Mouse (Mus musculus) liver, adult 2 months (tissue): ENCODE measurements around the gene Cebpb. TPM values are rescaled to one million over a fixed set of nuclear protein-coding genes. Genes with fewer than 3 reads are reported as not detected.

ENCODE experiments used
- DNase-seq: peaks from one replicate; pipeline ENCODE4 v3.0.0-alpha.2; 2011; ENCODE audit warnings: low read depth, low spot score; ENCODE audit errors: extremely low read depth
- H3K27ac ChIP-seq: fragments of 200-500 bp; replicated peaks from 2 replicates; pipeline ENCODE4 v1.5.1; 2012; ENCODE audit warnings: low read depth, mild to moderate bottlenecking, control low read depth, inconsistent platforms, low read length; ENCODE audit not compliant: insufficient read depth
- H3K27me3 ChIP-seq: fragments of 200-500 bp; 2 replicates; pipeline ENCODE4 v1.6.1; 2012; ENCODE audit warnings: mild to moderate bottlenecking, moderate library complexity, low read length, inconsistent platforms; ENCODE audit not compliant: control insufficient read depth, insufficient read depth
- H3K36me3 ChIP-seq: fragments of 200-500 bp; 2 replicates; pipeline ENCODE4 v1.6.1; 2012; ENCODE audit warnings: low read length, inconsistent platforms; ENCODE audit not compliant: control insufficient read depth, insufficient read depth
- H3K4me1 ChIP-seq: fragments of 200-500 bp; 2 replicates; pipeline ENCODE4 v1.6.1; 2011; ENCODE audit warnings: low read length; ENCODE audit not compliant: control insufficient read depth, insufficient read depth
- H3K4me3 ChIP-seq: fragments of 200-500 bp; 2 replicates; pipeline ENCODE4 v1.5.1; 2011; ENCODE audit warnings: low read depth, mild to moderate bottlenecking, control low read depth, low read length, moderate library complexity; ENCODE audit not compliant: insufficient read depth
- H3K79me2 ChIP-seq: fragments of 200-500 bp; 2 replicates; pipeline ENCODE4 v1.6.1; 2012; ENCODE audit warnings: inconsistent platforms, mild to moderate bottlenecking, low read length, moderate library complexity; ENCODE audit not compliant: control insufficient read depth, insufficient read depth
- H3K9ac ChIP-seq: fragments of 200-500 bp; 2 replicates; pipeline ENCODE4 v1.6.1; 2012; ENCODE audit warnings: low read depth, mild to moderate bottlenecking, control low read depth, inconsistent platforms, low read length
- CTCF ChIP-seq: fragments of 200-500 bp; IDR thresholded peaks from 2 replicates; pipeline ENCODE4 v1.5.1; 2011; ENCODE audit warnings: low read depth, low read length, control low read depth
- POLR2A ChIP-seq: fragments of 200-500 bp; IDR thresholded peaks from 2 replicates; pipeline ENCODE4 v1.6.1; 2011; ENCODE audit warnings: low read length, control low read depth; ENCODE audit not compliant: insufficient read depth; ENCODE audit errors: extremely low read depth
- WGBS: fragments of 180-500 bp; shearing (Covaris S2); methylation state at CpG from one replicate; pipeline ENCODE4 v1.1.7; 2018; 5-methylcytosine and 5-hydroxymethylcytosine counted together
- polyA plus RNA-seq: library from polyadenylated mRNA; depleted of rRNA; stranded (reverse); fragments of >200 nt; gene quantifications from 2 replicates; pipeline ENCODE4 v1.2.3, GENCODE M21; 2012
- total RNA-seq: library from RNA; depleted of rRNA; stranded (reverse); fragments of >200 nt; gene quantifications from 2 replicates; pipeline ENCODE4 v1.2.3, GENCODE M21; 2014

The Cebpb gene
- total and polyA plus RNA-seq, 2 experiments, result 147 to 210 TPM

- Histone ChIP-seq H3K79me2 (no peaks in the 10 kb centered on the region), H3K27me3 (no peaks in the 10 kb centered on the region), H3K4me3 (no peak overlapping the region), H3K27ac (peak overlapping the region; percentile 84), H3K36me3 (no peaks in the 10 kb centered on the region), H3K9ac (peak overlapping the region; percentile 28; the same call in 1 of the 2 replicates), H3K4me1 (peaks cover 22% of the 10 kb centered on the region)
- peak; percentile 81 for DNase-seq
- 24% methylated on average over 6 of the region's 6 CpGs for WGBS
- TF ChIP-seq CTCF, result no peak
- TF ChIP-seq POLR2A, result no peak
These were observed 33.8 kb downstream of the Cebpb start for GRCm38 (mm10) chr2:167722538-167722937.

- TF ChIP-seq POLR2A (no peak), CTCF (no peak)
These were observed 35.0 kb downstream of the Cebpb start for GRCm38 (mm10) chr2:167723589-167724206.

GRCm38 (mm10) chr2:167725879-167726278 lies 37.2 kb downstream of the Cebpb start:
- Histone ChIP-seq H3K79me2 (no peaks in the 10 kb centered on the region), H3K27ac (no peak overlapping the region), H3K36me3 (no peaks in the 10 kb centered on the region), H3K27me3 (no peaks in the 10 kb centered on the region), H3K4me3 (no peak overlapping the region), H3K4me1 (peaks cover 13% of the 10 kb centered on the region), H3K9ac (no peak overlapping the region)
- 97% methylated on average over 10 of the region's 10 CpGs for WGBS
- TF ChIP-seq POLR2A (no peak), CTCF (no peak)
- no peak for DNase-seq

More at GRCm38 (mm10) chr2:167723589-167724206, 35.0 kb downstream of the Cebpb start:
- Histone ChIP-seq H3K4me1 (peaks cover 20% of the 10 kb centered on the region), H3K27me3 (no peaks in the 10 kb centered on the region), H3K9ac (no peak overlapping the region), H3K79me2 (no peaks in the 10 kb centered on the region), H3K4me3 (no peak overlapping the region), H3K27ac (peak overlapping the region; percentile 84; the same call in 1 of the 2 replicates), H3K36me3 (no peaks in the 10 kb centered on the region)
- no peak for DNase-seq
- WGBS, result 83% methylated on average over 11 of the region's 11 CpGs

- TF ChIP-seq CTCF (no peak), POLR2A (no peak)
- Histone ChIP-seq H3K9ac (no peak overlapping the region), H3K36me3 (no peaks in the 10 kb centered on the region), H3K4me1 (peaks cover 9% of the 10 kb centered on the region), H3K79me2 (no peaks in the 10 kb centered on the region), H3K27me3 (no peaks in the 10 kb centered on the region), H3K4me3 (no peak overlapping the region), H3K27ac (no peak overlapping the region)
- WGBS, result 53% methylated on average over 13 of the region's 13 CpGs
- no peak for DNase-seq
These were observed 38.4 kb downstream of the Cebpb start for GRCm38 (mm10) chr2:167727161-167727560.

GRCm38 (mm10) chr2:167730036-167730435 lies 41.3 kb downstream of the Cebpb start:
- no peaks in the 10 kb centered on the region for H3K79me2 ChIP-seq
- H3K4me1 ChIP-seq, result no peaks in the 10 kb centered on the region
- TF ChIP-seq CTCF (no peak), POLR2A (no peak)
- WGBS, result 82% methylated on average over 7 of the region's 7 CpGs
- no peaks in the 10 kb centered on the region for H3K27me3 ChIP-seq
- no peak overlapping the region for H3K27ac ChIP-seq
- H3K9ac ChIP-seq, result no peak overlapping the region
- DNase-seq, result no peak
- H3K4me3 ChIP-seq, result no peak overlapping the region
- no peaks in the 10 kb centered on the region for H3K36me3 ChIP-seq

- 92% methylated on average over 13 of the region's 13 CpGs for WGBS
- H3K4me3 ChIP-seq, result no peak overlapping the region
These were observed 42.4 kb downstream of the Cebpb start for GRCm38 (mm10) chr2:167731149-167731548.

More at GRCm38 (mm10) chr2:167731149-167731548, 42.4 kb downstream of the Cebpb start:
- Histone ChIP-seq H3K27me3 (no peaks in the 10 kb centered on the region), H3K36me3 (no peaks in the 10 kb centered on the region), H3K9ac (no peak overlapping the region), H3K4me1 (no peaks in the 10 kb centered on the region), H3K79me2 (no peaks in the 10 kb centered on the region), H3K27ac (no peak overlapping the region)
- no peak for DNase-seq
- no peak for TF ChIP-seq CTCF
- no peak for TF ChIP-seq POLR2A
